Mouse (Mus musculus): ENCODE measurements around the gene Gm26566. TPM values are rescaled to one million over a fixed set of nuclear protein-coding genes. Genes with fewer than 3 reads are reported as not detected.

The Gm26566 gene
- total and polyA plus RNA-seq, 2 experiments from 2014 or later: 0.71 to 1.3 TPM

GRCm38 (mm10) chr4:88723497-88724090 lies 2.0 kb downstream of the Gm26566 start:
- ATAC-seq (ENCODE audit: low FRiP score) (no peak), DNase-seq (ENCODE audit: low spot score) (no peak)
- H3K27me3 ChIP-seq (ENCODE audit: insufficient read depth, low read length): no peaks in the 10 kb centered on the region
- no peak overlapping the region for H3K27ac ChIP-seq (ENCODE audit: low read depth, low read length)
- H3K4me1 ChIP-seq (ENCODE audit: insufficient read depth, low read length): peaks cover 13% of the 10 kb centered on the region
- H3K4me3 ChIP-seq (ENCODE audit: low read depth, low read length): no peak overlapping the region
- TF ChIP-seq CTCF (IDR thresholded peaks at IDR 0.05): no peak
- H3K9ac ChIP-seq (replicated peaks; ENCODE audit: low read length, poor library complexity, severe bottlenecking): no peak overlapping the region
- H3K4me2 ChIP-seq (ENCODE audit: low read depth, low read length, poor library complexity, severe bottlenecking): no peak overlapping the region
- no peaks in the 10 kb centered on the region for H3K36me3 ChIP-seq (ENCODE audit: insufficient read depth, low read length)
- WGBS: 70% methylated on average over 8 of the region's 8 CpGs
- H3K9me3 ChIP-seq (ENCODE audit: low read length): no peaks in the 10 kb centered on the region

GRCm38 (mm10) chr4:88726727-88727126 lies 5.1 kb downstream of the Gm26566 start:
- H3K9me3 ChIP-seq (ENCODE audit: low read length): no peaks in the 10 kb centered on the region
- ATAC-seq (ENCODE audit: low FRiP score) (no peak), DNase-seq (ENCODE audit: low spot score) (no peak)
- H3K9ac ChIP-seq (replicated peaks; ENCODE audit: low read length, poor library complexity, severe bottlenecking): no peak overlapping the region
- no peaks in the 10 kb centered on the region for H3K4me1 ChIP-seq (ENCODE audit: insufficient read depth, low read length)
- H3K4me2 ChIP-seq (ENCODE audit: low read depth, low read length, poor library complexity, severe bottlenecking): no peak overlapping the region
- no peak overlapping the region for H3K27ac ChIP-seq (ENCODE audit: low read depth, low read length)
- 85% methylated on average over 6 of the region's 6 CpGs for WGBS
- H3K4me3 ChIP-seq (ENCODE audit: low read depth, low read length): no peak overlapping the region
- no peaks in the 10 kb centered on the region for H3K36me3 ChIP-seq (ENCODE audit: insufficient read depth, low read length)
- no peak for TF ChIP-seq CTCF (IDR thresholded peaks at IDR 0.05)
- no peaks in the 10 kb centered on the region for H3K27me3 ChIP-seq (ENCODE audit: insufficient read depth, low read length)

DNA sequence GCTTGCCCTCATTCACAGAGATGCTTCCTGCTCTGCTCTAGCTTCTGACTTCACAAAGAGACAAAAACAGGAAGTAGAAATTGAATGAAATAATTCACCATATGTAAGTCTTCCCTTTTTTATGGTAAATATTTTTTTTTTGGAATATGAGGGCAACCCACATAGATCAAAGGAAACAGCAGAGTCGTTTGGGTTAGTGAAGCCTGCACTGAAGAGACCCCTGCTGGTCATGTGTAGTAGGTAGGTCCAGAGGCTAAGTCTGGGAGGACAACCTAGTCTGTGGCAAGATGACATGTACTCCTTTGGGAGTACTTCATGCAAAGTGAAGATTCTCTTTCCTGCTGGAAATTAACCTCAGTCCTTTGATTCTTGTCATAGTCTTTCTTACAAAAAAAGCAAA lies 5.7 kb downstream of the Gm26566 start:
- no peaks in the 10 kb centered on the region for H3K9me3 ChIP-seq (ENCODE audit: low read length)
- DNase-seq (ENCODE audit: low spot score): peak; percentile 14
- no peaks in the 10 kb centered on the region for H3K4me1 ChIP-seq (ENCODE audit: insufficient read depth, low read length)
- H3K4me3 ChIP-seq (ENCODE audit: low read depth, low read length): no peak overlapping the region
- no peak overlapping the region for H3K27ac ChIP-seq (ENCODE audit: low read depth, low read length)
- no peak overlapping the region for H3K4me2 ChIP-seq (ENCODE audit: low read depth, low read length, poor library complexity, severe bottlenecking)
- no peak overlapping the region for H3K9ac ChIP-seq (replicated peaks; ENCODE audit: low read length, poor library complexity, severe bottlenecking)
- no peaks in the 10 kb centered on the region for H3K27me3 ChIP-seq (ENCODE audit: insufficient read depth, low read length)
- no peak for ATAC-seq (ENCODE audit: low FRiP score)
- no peaks in the 10 kb centered on the region for H3K36me3 ChIP-seq (ENCODE audit: insufficient read depth, low read length)
- peak; percentile 58 for TF ChIP-seq CTCF (IDR thresholded peaks at IDR 0.05)
- 4% methylated on average over 1 of the region's 1 CpGs for WGBS

GRCm38 (mm10) chr4:88738480-88738879 lies 16.9 kb downstream of the Gm26566 start:
- Histone ChIP-seq H3K9ac (replicated peaks; ENCODE audit: low read length, poor library complexity, severe bottlenecking) (no peak overlapping the region), H3K27ac (ENCODE audit: low read depth, low read length) (no peak overlapping the region), H3K4me1 (ENCODE audit: insufficient read depth, low read length) (no peaks in the 10 kb centered on the region), H3K4me3 (ENCODE audit: low read depth, low read length) (no peak overlapping the region), H3K27me3 (ENCODE audit: insufficient read depth, low read length) (no peaks in the 10 kb centered on the region), H3K9me3 (ENCODE audit: low read length) (no peaks in the 10 kb centered on the region), H3K36me3 (ENCODE audit: insufficient read depth, low read length) (no peaks in the 10 kb centered on the region), H3K4me2 (ENCODE audit: low read depth, low read length, poor library complexity, severe bottlenecking) (no peak overlapping the region)
- no peak for ATAC-seq (ENCODE audit: low FRiP score)
- 2% methylated on average over 2 of the region's 2 CpGs for WGBS
- DNase-seq (ENCODE audit: low spot score): peak; percentile 43
- TF ChIP-seq CTCF (IDR thresholded peaks at IDR 0.05): peak; percentile 78

GRCm38 (mm10) chr4:88739036-88739435 lies 17.4 kb downstream of the Gm26566 start:
- Histone ChIP-seq H3K9ac (replicated peaks; ENCODE audit: low read length, poor library complexity, severe bottlenecking) (no peak overlapping the region), H3K9me3 (ENCODE audit: low read length) (no peaks in the 10 kb centered on the region), H3K4me1 (ENCODE audit: insufficient read depth, low read length) (no peaks in the 10 kb centered on the region), H3K4me2 (ENCODE audit: low read depth, low read length, poor library complexity, severe bottlenecking) (no peak overlapping the region), H3K27ac (ENCODE audit: low read depth, low read length) (no peak overlapping the region), H3K27me3 (ENCODE audit: insufficient read depth, low read length) (no peaks in the 10 kb centered on the region), H3K36me3 (ENCODE audit: insufficient read depth, low read length) (no peaks in the 10 kb centered on the region), H3K4me3 (ENCODE audit: low read depth, low read length) (no peak overlapping the region)
- TF ChIP-seq CTCF (IDR thresholded peaks at IDR 0.05): no peak
- WGBS: 90% methylated on average over 6 of the region's 6 CpGs
- no peak for DNase-seq (ENCODE audit: low spot score)
- ATAC-seq (ENCODE audit: low FRiP score): no peak

- Histone ChIP-seq H3K4me3 (ENCODE audit: low read depth, low read length) (no peak overlapping the region), H3K36me3 (ENCODE audit: insufficient read depth, low read length) (no peaks in the 10 kb centered on the region), H3K4me1 (ENCODE audit: insufficient read depth, low read length) (no peaks in the 10 kb centered on the region), H3K9ac (replicated peaks; ENCODE audit: low read length, poor library complexity, severe bottlenecking) (no peak overlapping the region), H3K27ac (ENCODE audit: low read depth, low read length) (no peak overlapping the region), H3K9me3 (ENCODE audit: low read length) (no peaks in the 10 kb centered on the region), H3K27me3 (ENCODE audit: insufficient read depth, low read length) (no peaks in the 10 kb centered on the region), H3K4me2 (ENCODE audit: low read depth, low read length, poor library complexity, severe bottlenecking) (no peak overlapping the region)
- TF ChIP-seq CTCF (IDR thresholded peaks at IDR 0.05): no peak
- ATAC-seq (ENCODE audit: low FRiP score): no peak
- 84% methylated on average over 4 of the region's 4 CpGs for WGBS
- no peak for DNase-seq (ENCODE audit: low spot score)
Measured at GRCm38 (mm10) chr4:88741426-88741825, 19.8 kb downstream of the Gm26566 start.
